Mouse (Mus musculus): Measurements from ENCODE around the gene 1700013F07Rik.

DNA sequence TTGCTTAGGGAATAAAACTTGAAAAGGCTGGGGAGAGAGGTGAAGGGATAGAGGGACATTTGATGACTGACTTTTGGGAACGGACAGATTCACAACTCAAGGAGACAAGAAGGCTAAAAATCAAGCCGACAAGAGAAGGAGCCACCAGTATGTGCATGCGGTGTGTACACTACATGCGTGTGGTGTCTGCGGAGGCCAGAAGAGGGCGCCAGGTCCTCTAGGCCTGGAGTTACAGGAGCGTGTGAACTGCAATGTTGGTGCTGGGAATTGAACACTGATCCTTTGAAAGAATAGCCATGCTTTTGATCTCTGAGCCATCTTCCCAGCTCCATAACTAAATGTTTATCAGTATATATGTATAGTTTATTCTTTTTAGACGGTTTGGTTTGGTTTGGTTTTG is 5.5 kb upstream of the 1700013F07Rik start:
- TF ChIP-seq CTCF (IDR thresholded peaks at IDR 0.05) (no peak), EP300 (IDR thresholded peaks at IDR 0.05) (no peak)

All from lung, postnatal 0 days (tissue).